Mouse (Mus musculus) myocyte (in vitro differentiated cells): ENCODE data around the gene Schip1.

Experiments used
- CEBPB ChIP-seq: IDR thresholded peaks from 2 replicates; pipeline ENCODE4 v1.6.1; 2011; ENCODE audit warnings: mild to moderate bottlenecking, moderate library complexity; ENCODE audit not compliant: poor library complexity, insufficient read depth, severe bottlenecking
- E2F4 ChIP-seq: IDR thresholded peaks from one replicate; pipeline ENCODE4 v1.6.1; 2011; ENCODE audit warnings: mild to moderate bottlenecking, control low read depth, moderate library complexity; ENCODE audit not compliant: insufficient read depth
- MYOG ChIP-seq, 3 experiments: IDR thresholded peaks; one replicate each; pipeline ENCODE4 v1.6.1; 2011; ENCODE audit warnings: control low read depth in 2 of 3, low read depth in 2 of 3, mild to moderate bottlenecking in 2 of 3; ENCODE audit not compliant: insufficient read length in 2 of 3, control insufficient read depth in 1 of 3, insufficient read depth in 1 of 3
- POLR2A ChIP-seq: IDR thresholded peaks from one replicate; pipeline ENCODE4 v1.6.1; 2011; ENCODE audit warnings: low read depth, mild to moderate bottlenecking, control low read depth, moderate library complexity; ENCODE audit not compliant: insufficient read length
- POLR2AphosphoS2 ChIP-seq: IDR thresholded peaks from one replicate; pipeline ENCODE4 v1.6.1; 2011; ENCODE audit warnings: low read depth, control low read depth; ENCODE audit not compliant: insufficient read length
- REST ChIP-seq: IDR thresholded peaks from one replicate; pipeline ENCODE4 v1.6.1; 2011; ENCODE audit warnings: mild to moderate bottlenecking, control low read depth, moderate library complexity; ENCODE audit not compliant: insufficient read depth, insufficient read length
- SRF ChIP-seq: IDR thresholded peaks from one replicate; pipeline ENCODE4 v1.6.1; 2011; ENCODE audit warnings: low read depth; ENCODE audit not compliant: control insufficient read depth, insufficient read length
- TCF12 ChIP-seq: IDR thresholded peaks from one replicate; pipeline ENCODE4 v1.6.1; 2011; ENCODE audit warnings: mild to moderate bottlenecking, control low read depth; ENCODE audit not compliant: poor library complexity, insufficient read depth, severe bottlenecking
- TCF3 ChIP-seq: IDR thresholded peaks from one replicate; pipeline ENCODE4 v1.6.1; 2011; ENCODE audit warnings: low read depth, control low read depth; ENCODE audit not compliant: insufficient read length
- USF1 ChIP-seq: IDR thresholded peaks from one replicate; pipeline ENCODE4 v1.6.1; 2011; ENCODE audit warnings: low read depth, mild to moderate bottlenecking, control low read depth, moderate library complexity

DNA sequence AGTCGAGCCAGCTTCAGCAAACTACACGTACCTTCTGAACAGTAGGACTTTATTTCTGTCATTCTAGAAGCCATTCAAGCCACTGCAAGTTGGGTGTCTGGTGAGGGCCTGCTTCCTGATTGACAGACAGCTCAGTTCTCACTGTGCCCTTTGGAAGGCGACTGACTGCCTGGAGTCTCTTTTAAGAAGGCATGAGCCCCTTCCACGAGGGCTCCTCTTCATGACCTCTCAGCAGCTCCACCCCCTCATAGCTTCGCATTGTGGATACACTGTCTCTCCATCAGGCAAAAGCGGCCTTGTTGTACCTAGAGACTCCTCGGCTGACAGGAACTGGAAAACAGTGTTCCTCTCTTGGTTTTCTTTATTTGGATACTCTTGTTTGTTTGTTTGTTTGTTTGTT is 504.1 kb downstream of the Schip1 start:
- TF ChIP-seq CEBPB (no peak), REST (no peak), POLR2A (no peak), USF1 (no peak), MYOG (IDR thresholded peaks at IDR 0.05; ENCODE audit: control insufficient read depth in 1 of 3, insufficient read depth in 1 of 3, insufficient read length in 2 of 3, low read depth in 2 of 3) (no peak), POLR2AphosphoS2 (no peak), E2F4 (no peak), TCF3 (no peak), TCF12 (no peak), SRF (no peak)
